Mouse (Mus musculus): Measurements from ENCODE around the gene Lrpprc. TPM values are rescaled to one million over a fixed set of nuclear protein-coding genes. Genes with fewer than 3 reads are reported as not detected.

Lrpprc gene
- polyA plus RNA-seq, 2 experiments from 2014 or later = 9.9 to 11.8 TPM

- ATAC-seq = no peak
Measured at GRCm38 (mm10) chr17:84758971-84759370, 31.6 kb downstream of the Lrpprc start.

GRCm38 (mm10) chr17:84758374-84758773 is 32.2 kb downstream of the Lrpprc start:
- peak; percentile 71 for ATAC-seq

- no peak for ATAC-seq
Measured at GRCm38 (mm10) chr17:84756090-84756489, 34.5 kb downstream of the Lrpprc start.

- no peak for ATAC-seq
Measured at GRCm38 (mm10) chr17:84753489-84753888, 37.1 kb downstream of the Lrpprc start.

GRCm38 (mm10) chr17:84752286-84752685 is 38.3 kb downstream of the Lrpprc start:
- ATAC-seq = no peak

- no peak for ATAC-seq
Measured at GRCm38 (mm10) chr17:84751630-84752191, 38.9 kb downstream of the Lrpprc start.

- ATAC-seq = no peak
Measured at GRCm38 (mm10) chr17:84750130-84750529, 40.5 kb downstream of the Lrpprc start.

GRCm38 (mm10) chr17:84749297-84749696 is 41.3 kb downstream of the Lrpprc start:
- ATAC-seq = no peak

- no peak for ATAC-seq
Measured at GRCm38 (mm10) chr17:84748152-84748682, 42.4 kb downstream of the Lrpprc start.

- ATAC-seq = no peak
Measured at GRCm38 (mm10) chr17:84747212-84747611, 43.4 kb downstream of the Lrpprc start.

GRCm38 (mm10) chr17:84745001-84745400 is 45.6 kb downstream of the Lrpprc start:
- ATAC-seq = no peak

- no peak for ATAC-seq
Measured at GRCm38 (mm10) chr17:84744256-84744655, 46.3 kb downstream of the Lrpprc start.

- ATAC-seq = no peak
Measured at GRCm38 (mm10) chr17:84738073-84738797, 52.4 kb downstream of the Lrpprc start.

- no peak for ATAC-seq
Measured at GRCm38 (mm10) chr17:84736719-84737118, 53.9 kb downstream of the Lrpprc start.

- no peak for ATAC-seq
Measured at GRCm38 (mm10) chr17:84732612-84733011, 58.0 kb downstream of the Lrpprc start.

- ATAC-seq = no peak
Measured at GRCm38 (mm10) chr17:84731361-84731760, 59.2 kb downstream of the Lrpprc start.

- no peak for ATAC-seq
Measured at GRCm38 (mm10) chr17:84729140-84729539, 61.4 kb downstream of the Lrpprc start.

- no peak for ATAC-seq
Measured at GRCm38 (mm10) chr17:84728201-84728911, 62.2 kb downstream of the Lrpprc start.

GRCm38 (mm10) chr17:84725163-84725562 is 65.4 kb downstream of the Lrpprc start:
- ATAC-seq = no peak

GRCm38 (mm10) chr17:84724028-84724427 is 66.6 kb downstream of the Lrpprc start:
- ATAC-seq = no peak

GRCm38 (mm10) chr17:84719105-84719504 is 71.5 kb downstream of the Lrpprc start:
- no peak for ATAC-seq

- no peak for ATAC-seq
Measured at GRCm38 (mm10) chr17:84717416-84717815, 73.2 kb downstream of the Lrpprc start.

- ATAC-seq = no peak
Measured at GRCm38 (mm10) chr17:84716252-84716872, 74.2 kb downstream of the Lrpprc start.

All from CD4-positive, CD25-positive, alpha-beta regulatory T cell, adult 4 months (primary cell).